Mouse (Mus musculus) central nervous system, embryonic 11.5 days (tissue): Measurements from ENCODE around the gene Ptchd3. TPM values are rescaled to one million over a fixed set of nuclear protein-coding genes. Genes with fewer than 3 reads are reported as not detected.

Experiments used
- polyA plus RNA-seq: library from polyadenylated mRNA; depleted of rRNA; stranded (reverse); fragments of >200 nt; gene quantifications from 2 replicates; pipeline ENCODE4 v1.2.3, GENCODE M21; 2012; rRNA removed

Ptchd3 gene
- polyA plus RNA-seq, result not detected in 2 replicates

GRCm38 (mm10) chr11:121829947-121830346, at the start of gene Ptchd3:
Gene Ptchd3, plus strand, starts transcription at chr11:121830247.

Other genes starting within 250 kb of the Ptchd3 start
- gene B3gntl1, start 157.1 kb upstream of the Ptchd3 start, polyA plus RNA-seq, result 6.0 and 9.2 TPM in 2 replicates
- gene Metrnl, start 128.7 kb upstream of the Ptchd3 start, polyA plus RNA-seq, result 6.0 and 8.5 TPM in 2 replicates